Mouse (Mus musculus) T-helper 1 cell (primary cell): ENCODE data around the gene Mrgprf.

Source experiments
- in situ Hi-C: fragments of 300-600 bp; cut with MboI, MseI; formaldehyde crosslinking; loops from one replicate; pipeline ENCODE4 v1.15.1; 2025; ENCODE audit warnings: high pct_unique_total_duplicates

Mrgprf gene

GRCm38 (mm10) chr7:145299562-145300320 lies 887 bp upstream of the Mrgprf start:
- in situ Hi-C loops = no loop called here

GRCm38 (mm10) chr7:145301008-145301340 lies 346 bp downstream of the Mrgprf start:
- in situ Hi-C loops = no loop called here

GRCm38 (mm10) chr7:145301341-145302005 lies 845 bp downstream of the Mrgprf start:
- in situ Hi-C loops = no loop called here

GRCm38 (mm10) chr7:145302488-145303285 lies 2.1 kb downstream of the Mrgprf start:
- in situ Hi-C loops = no loop called here

- in situ Hi-C loops = no loop called here
Measured at GRCm38 (mm10) chr7:145304153-145304552, 3.5 kb downstream of the Mrgprf start.

- in situ Hi-C loops = no loop called here
Measured at GRCm38 (mm10) chr7:145307636-145308035, 7.0 kb downstream of the Mrgprf start.

GRCm38 (mm10) chr7:145308061-145308675 lies 7.5 kb downstream of the Mrgprf start:
- in situ Hi-C loops = no loop called here

- in situ Hi-C loops = no loop called here
Measured at GRCm38 (mm10) chr7:145308866-145309265, 8.2 kb downstream of the Mrgprf start.

- in situ Hi-C loops = no loop called here
Measured at GRCm38 (mm10) chr7:145309877-145310276, 9.2 kb downstream of the Mrgprf start.

GRCm38 (mm10) chr7:145310526-145310925 lies 9.9 kb downstream of the Mrgprf start:
- in situ Hi-C loops = no loop called here

- in situ Hi-C loops = no loop called here
Measured at GRCm38 (mm10) chr7:145312137-145312536, 11.5 kb downstream of the Mrgprf start.

GRCm38 (mm10) chr7:145314785-145315411 lies 14.3 kb downstream of the Mrgprf start, which contains the start of gene Mrgprd:
Mrgprd (plus strand) TSS chr7:145314835.
- in situ Hi-C loops = no loop called here

GRCm38 (mm10) chr7:145317522-145317921 lies 16.9 kb downstream of the Mrgprf start:
- in situ Hi-C loops = no loop called here

- in situ Hi-C loops = no loop called here
Measured at GRCm38 (mm10) chr7:145319481-145319880, 18.9 kb downstream of the Mrgprf start.

- in situ Hi-C loops = loop anchor here (5.0 kb wide), 1 partner anchor 71 kb away; no protein-coding TSS in a partner anchor
Measured at GRCm38 (mm10) chr7:145323607-145324006, 23.0 kb downstream of the Mrgprf start.

GRCm38 (mm10) chr7:145325697-145326096 lies 25.1 kb downstream of the Mrgprf start:
- in situ Hi-C loops = no loop called here

GRCm38 (mm10) chr7:145329982-145330381 lies 29.4 kb downstream of the Mrgprf start:
- in situ Hi-C loops = no loop called here

- in situ Hi-C loops = no loop called here
Measured at GRCm38 (mm10) chr7:145330641-145331040, 30.0 kb downstream of the Mrgprf start.

GRCm38 (mm10) chr7:145332376-145333041 lies 31.9 kb downstream of the Mrgprf start:
- in situ Hi-C loops = no loop called here

- in situ Hi-C loops = no loop called here
Measured at GRCm38 (mm10) chr7:145333936-145334335, 33.3 kb downstream of the Mrgprf start.
